Comparison of ENCODE assay signal across 8 mouse cellular contexts in the genomic region with DNA sequence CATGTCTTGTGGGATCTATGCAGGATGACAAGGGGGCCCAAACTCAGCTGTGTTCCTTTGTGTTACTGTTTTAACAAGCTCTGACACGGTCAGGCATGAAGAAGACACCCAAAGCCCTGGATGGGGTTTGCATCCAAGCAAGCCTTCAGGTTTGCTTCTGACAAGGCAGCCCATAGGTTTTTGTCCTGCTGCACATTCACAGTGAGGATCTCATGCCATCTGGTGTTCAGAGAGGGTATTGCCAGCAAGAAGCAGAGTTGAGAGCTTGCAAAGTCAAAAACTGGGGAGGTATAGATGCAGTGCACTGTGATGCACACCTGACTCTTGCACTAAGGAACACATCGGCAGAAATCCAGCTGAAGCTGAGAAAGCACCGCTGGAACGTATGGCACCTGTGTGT.
DNase-seq lines count a peak whose midpoint lies in the region; ATAC-seq and TF ChIP-seq lines count a peak whose summit lies in the region.

No protein-coding gene starts in this region.

- H3K9me3 ChIP-seq in CH12.LX (replicated peaks; ENCODE audit: low read length), result no peaks in the 10 kb centered on the region
- H3K9me3 ChIP-seq in lung, embryonic 14.5 days (ENCODE audit: low read depth, low read length), result no peaks in the 10 kb centered on the region

- no peak overlapping the region for H3K4me2 ChIP-seq in CH12.LX (ENCODE audit: insufficient read depth, low read depth, poor library complexity, severe bottlenecking)
- no peak overlapping the region for H3K4me2 ChIP-seq in lung, embryonic 14.5 days

- no peak overlapping the region for H3K4me3 ChIP-seq in CH12.LX (replicated peaks in 1 of 3; ENCODE audit: low read depth in 2 of 3, low read length in 2 of 3, poor library complexity in 1 of 3)
- H3K4me3 ChIP-seq in lung, embryonic 14.5 days (ENCODE audit: low read depth, low read length), result no peak overlapping the region

- no peak for TF ChIP-seq POLR2A in CH12.LX (IDR thresholded peaks at IDR 0.05; ENCODE audit: low read depth, low read length)

- no peaks in the 10 kb centered on the region for H3K36me3 ChIP-seq in CH12.LX (replicated peaks in 1 of 2; ENCODE audit: control insufficient read depth in 1 of 2, insufficient read depth in 1 of 2, low read length in 1 of 2)
- H3K36me3 ChIP-seq in lung, embryonic 14.5 days (ENCODE audit: insufficient read depth), result no peaks in the 10 kb centered on the region

- H3K79me2 ChIP-seq in CH12.LX (replicated peaks; ENCODE audit: control insufficient read depth, extremely low read depth, insufficient read depth, poor library complexity, severe bottlenecking), result no peaks in the 10 kb centered on the region

- H3K9ac ChIP-seq in CH12.LX (ENCODE audit: insufficient read depth, low read depth), result no peak overlapping the region
- H3K9ac ChIP-seq in lung, embryonic 14.5 days, result no peak overlapping the region

- peak; percentile 39; the same call in 1 of the 2 replicates for ATAC-seq in lung, embryonic 14.5 days (ENCODE audit: insufficient read depth)

- intact Hi-C loops in heart, postnatal 10 days (cut with DNase I), result loop anchor here (10.0 kb wide), 1 partner anchor 374 kb away; no protein-coding TSS in a partner anchor

- 53% methylated on average over 4 of the region's 4 CpGs for WGBS in large intestine, adult 2 months
- 42% methylated on average over 4 of the region's 4 CpGs for WGBS in lung, embryonic 14.5 days

- H3K27ac ChIP-seq in CH12.LX (ENCODE audit: insufficient read depth, low read depth), result no peak overlapping the region
- H3K27ac ChIP-seq in lung, embryonic 14.5 days (ENCODE audit: low read depth), result no peak overlapping the region

- H3K4me1 ChIP-seq in CH12.LX (ENCODE audit: control insufficient read depth in 1 of 2, insufficient read depth in 2 of 2), result no peaks in the 10 kb centered on the region; a peak in 1 of 4 replicates
- no peaks in the 10 kb centered on the region for H3K4me1 ChIP-seq in lung, embryonic 14.5 days (ENCODE audit: insufficient read depth)

- peak; percentile 54 to 77; a peak in 3 of 4 replicates for TF ChIP-seq CTCF in CH12.LX (conservative IDR thresholded peaks at IDR 0.05 in 1 of 2, IDR thresholded peaks at IDR 0.05 in 1 of 2; ENCODE audit: low read depth in 2 of 2, low read length in 2 of 2)
- peak; percentile 95 for TF ChIP-seq CTCF in lung, embryonic 14.5 days (IDR thresholded peaks at IDR 0.05; ENCODE audit: low read depth)

- no peaks in the 10 kb centered on the region for H3K27me3 ChIP-seq in CH12.LX (replicated peaks)
- no peaks in the 10 kb centered on the region for H3K27me3 ChIP-seq in lung, embryonic 14.5 days (ENCODE audit: insufficient read depth, low read length)

- in situ Hi-C loops in CH12.LX (cut with MboI; ENCODE audit: low pct_ligation_motif_present, low pct_unique_long_range_greater_than_20kb, low sequenced_read_pairs), result loop anchor here (25.0 kb wide), 1 partner anchor 124 kb away; no protein-coding TSS in a partner anchor

- TF ChIP-seq RAD21 in CH12.LX (IDR thresholded peaks at IDR 0.05; ENCODE audit: low read depth, low read length), result peak; percentile 61

- peak; percentile 65 for DNase-seq in CH12.LX (ENCODE audit: extremely low read depth)
- DNase-seq in adrenal gland, postnatal 10 days, result peak; percentile 79
- peak; percentile 78 for DNase-seq in embryo, embryonic 9.5 days (ENCODE audit: extremely low spot score)
- DNase-seq in heart, postnatal 10 days, result peak; percentile 66 to 78
- peak; percentile 40 for DNase-seq in large intestine, adult 2 months (ENCODE audit: low read depth, low spot score)
- peak; percentile 90 for DNase-seq in lung, embryonic 14.5 days
- DNase-seq in retina, adult 2 months (ENCODE audit: low read depth, low spot score), result peak; percentile 23
- peak; percentile 46 to 51 for DNase-seq in thymus, postnatal 36 days

- no peak for TF ChIP-seq EP300 in CH12.LX (IDR thresholded peaks at IDR 0.05; ENCODE audit: low read length)

- dilution Hi-C loops in CH12.LX (cut with MboI; ENCODE audit: extremely low pct_ligation_motif_present, extremely low pct_unique_long_range_greater_than_20kb, low sequenced_read_pairs), result no loop called here

TF ChIP-seq in CH12.LX, 34 proteins besides CTCF, POLR2A, EP300 and RAD21:
- TF ChIP-seq MYC (IDR thresholded peaks at IDR 0.05; ENCODE audit: low read depth, low read length) (no peak), SMC3 (IDR thresholded peaks at IDR 0.05; ENCODE audit: low read depth, low read length) (peak; percentile 46), GABPA (IDR thresholded peaks at IDR 0.05; ENCODE audit: insufficient replicate concordance, low read depth, low read length) (no peak), MEF2A (IDR thresholded peaks at IDR 0.05; ENCODE audit: borderline replicate concordance, low read depth, low read length) (no peak), JUN (IDR thresholded peaks at IDR 0.05; ENCODE audit: insufficient read depth, low read depth, low read length) (no peak)

Comparison
In these comparisons a context has a peak if more than half of its experiments do, and no peak if none do; other contexts are left out.
1. DNase-seq: peak in every context shown above with its lines; median percentile 90 in lung, embryonic 14.5 days; 79 in adrenal gland, postnatal 10 days; 78 in embryo, embryonic 9.5 days; 72 in heart, postnatal 10 days; 65 in CH12.LX; 48 in thymus, postnatal 36 days; 40 in large intestine, adult 2 months; 23 in retina, adult 2 months.